Mouse (Mus musculus) testis, adult 2 months (tissue): Measurements from ENCODE around the gene Tmem174. TPM values are rescaled to one million over a fixed set of nuclear protein-coding genes. Genes with fewer than 3 reads are reported as not detected.

ENCODE experiments used
- H3K27ac ChIP-seq: fragments of 200-500 bp; 2 replicates; pipeline ENCODE4 v1.5.1; 2012; ENCODE audit warnings: low read depth, low read length; ENCODE audit not compliant: control insufficient read depth, insufficient read depth
- H3K27me3 ChIP-seq: fragments of 200-500 bp; 2 replicates; pipeline ENCODE4 v1.6.1; 2012; ENCODE audit warnings: mild to moderate bottlenecking, low read length, moderate library complexity; ENCODE audit not compliant: control insufficient read depth, insufficient read depth
- H3K36me3 ChIP-seq: fragments of 200-500 bp; 2 replicates; pipeline ENCODE4 v1.6.1; 2012; ENCODE audit warnings: mild to moderate bottlenecking, low read length; ENCODE audit not compliant: control insufficient read depth, insufficient read depth
- H3K4me1 ChIP-seq: fragments of 200-500 bp; 2 replicates; pipeline ENCODE4 v1.6.1; 2012; ENCODE audit warnings: low read length; ENCODE audit not compliant: control insufficient read depth, insufficient read depth
- H3K4me3 ChIP-seq: fragments of 200-500 bp; 2 replicates; pipeline ENCODE4 v1.5.1; 2012; ENCODE audit warnings: low read depth, mild to moderate bottlenecking, low read length, moderate library complexity, mixed read lengths; ENCODE audit not compliant: control insufficient read depth
- CTCF ChIP-seq: fragments of 200-500 bp; IDR thresholded peaks from 2 replicates; pipeline ENCODE4 v1.5.1; 2012; ENCODE audit warnings: low read depth, mild to moderate bottlenecking, inconsistent platforms, low read length, moderate library complexity; ENCODE audit not compliant: control insufficient read depth, insufficient read depth, insufficient replicate concordance
- POLR2A ChIP-seq: fragments of 200-500 bp; IDR thresholded peaks from 2 replicates; pipeline ENCODE4 v1.6.1; 2012; ENCODE audit warnings: low read depth, mild to moderate bottlenecking, inconsistent platforms, low read length, moderate library complexity; ENCODE audit not compliant: control insufficient read depth
- polyA plus RNA-seq: library from polyadenylated mRNA; depleted of rRNA; stranded (reverse); fragments of >200 nt; gene quantifications from 2 replicates; pipeline ENCODE4 v1.2.3, GENCODE M21; 2012

The Tmem174 gene
- polyA plus RNA-seq, 1 experiment: not detected

DNA sequence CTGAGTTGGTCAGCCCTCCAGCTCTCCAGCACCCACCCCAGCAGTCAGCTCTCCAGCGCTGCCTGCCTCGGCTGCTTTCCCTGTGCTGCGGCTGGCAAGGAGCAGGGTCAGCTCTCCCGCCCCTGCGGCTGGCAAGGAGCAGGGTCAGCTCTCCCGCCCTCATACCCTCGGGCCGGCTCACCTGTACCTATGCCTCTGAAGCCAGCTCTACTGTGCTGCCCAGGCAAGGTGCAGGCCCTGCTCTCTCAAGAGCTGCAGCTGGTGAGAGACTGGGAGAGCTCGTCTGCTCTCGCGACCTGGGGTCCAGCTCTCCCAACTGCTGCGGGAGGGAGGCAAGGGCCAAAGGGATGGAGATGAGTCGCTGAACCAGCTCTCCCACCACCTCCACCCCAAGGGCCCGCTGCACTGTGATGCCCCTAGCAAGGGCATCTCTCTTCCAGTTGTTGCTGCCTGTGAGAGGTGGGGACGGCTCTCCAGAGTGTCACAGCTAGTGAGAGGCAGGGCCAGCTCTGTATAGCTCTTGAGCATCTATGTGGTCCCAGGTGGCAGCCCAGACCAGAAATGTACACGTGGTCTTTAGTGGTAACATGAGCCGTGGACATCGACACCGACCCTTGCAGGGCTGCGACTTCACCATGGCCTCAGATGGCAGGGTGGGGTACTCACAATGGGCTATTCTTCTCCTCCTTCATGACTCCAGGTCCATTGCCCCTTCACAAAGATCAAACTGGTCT is 5.9 kb downstream of the Tmem174 start:
- Histone ChIP-seq H3K36me3 (no peaks in the 10 kb centered on the region), H3K4me3 (no peak overlapping the region), H3K27me3 (no peaks in the 10 kb centered on the region), H3K27ac (0 out of 2 replicates have a peak overlapping the region, but pooled peaks have one; percentile 25), H3K4me1 (peaks cover 11% of the 10 kb centered on the region)
- TF ChIP-seq CTCF: no peak
- no peak for TF ChIP-seq POLR2A

DNA sequence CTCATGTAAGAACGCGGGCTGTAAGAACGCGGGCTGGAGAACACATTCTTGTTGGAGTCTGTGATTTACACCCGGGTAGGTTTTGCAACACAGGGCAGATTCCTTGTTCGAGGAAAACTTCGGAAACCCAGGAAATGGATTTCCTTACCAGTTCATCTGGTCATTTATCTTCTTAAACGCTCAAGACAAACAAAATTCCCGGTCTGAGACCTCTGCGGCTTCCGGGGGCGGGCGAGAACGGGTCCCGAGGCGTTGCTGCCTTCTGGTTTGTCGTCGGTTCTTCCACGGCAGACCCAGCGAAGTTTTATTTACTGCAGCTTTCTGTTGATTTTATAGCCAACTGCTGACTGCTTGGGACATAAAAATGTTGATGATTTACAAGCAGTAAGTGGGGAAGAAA is 10.5 kb downstream of the Tmem174 start:
- peaks cover 8% of the 10 kb centered on the region for H3K4me1 ChIP-seq
- H3K36me3 ChIP-seq: no peaks in the 10 kb centered on the region
- TF ChIP-seq CTCF: no peak
- no peak for TF ChIP-seq POLR2A
- no peaks in the 10 kb centered on the region for H3K27me3 ChIP-seq
- H3K4me3 ChIP-seq: no peak overlapping the region
- H3K27ac ChIP-seq: no peak overlapping the region

DNA sequence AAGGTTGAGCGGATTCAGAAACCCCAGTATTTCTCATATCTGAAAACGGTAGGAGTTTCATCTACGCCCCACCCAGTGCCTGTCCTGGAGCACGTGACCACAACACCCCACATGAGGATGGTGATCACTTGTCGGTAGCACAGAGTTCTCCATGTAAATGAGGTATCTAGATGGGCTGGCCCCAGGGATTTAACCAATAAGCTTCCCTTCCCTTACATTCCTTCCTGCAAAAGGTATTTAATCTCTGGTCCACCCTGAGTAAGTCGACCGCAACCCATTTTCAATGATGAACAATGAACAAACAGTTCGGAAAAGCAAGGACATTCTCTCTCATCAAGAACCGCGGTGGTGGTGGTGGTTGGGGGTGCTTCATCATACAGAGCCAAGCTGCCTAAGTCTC is 12.7 kb downstream of the Tmem174 start:
- Histone ChIP-seq H3K4me3 (no peak overlapping the region), H3K27me3 (no peaks in the 10 kb centered on the region), H3K36me3 (no peaks in the 10 kb centered on the region), H3K27ac (no peak overlapping the region), H3K4me1 (no peaks in the 10 kb centered on the region)
- TF ChIP-seq POLR2A (no peak), CTCF (no peak)

DNA sequence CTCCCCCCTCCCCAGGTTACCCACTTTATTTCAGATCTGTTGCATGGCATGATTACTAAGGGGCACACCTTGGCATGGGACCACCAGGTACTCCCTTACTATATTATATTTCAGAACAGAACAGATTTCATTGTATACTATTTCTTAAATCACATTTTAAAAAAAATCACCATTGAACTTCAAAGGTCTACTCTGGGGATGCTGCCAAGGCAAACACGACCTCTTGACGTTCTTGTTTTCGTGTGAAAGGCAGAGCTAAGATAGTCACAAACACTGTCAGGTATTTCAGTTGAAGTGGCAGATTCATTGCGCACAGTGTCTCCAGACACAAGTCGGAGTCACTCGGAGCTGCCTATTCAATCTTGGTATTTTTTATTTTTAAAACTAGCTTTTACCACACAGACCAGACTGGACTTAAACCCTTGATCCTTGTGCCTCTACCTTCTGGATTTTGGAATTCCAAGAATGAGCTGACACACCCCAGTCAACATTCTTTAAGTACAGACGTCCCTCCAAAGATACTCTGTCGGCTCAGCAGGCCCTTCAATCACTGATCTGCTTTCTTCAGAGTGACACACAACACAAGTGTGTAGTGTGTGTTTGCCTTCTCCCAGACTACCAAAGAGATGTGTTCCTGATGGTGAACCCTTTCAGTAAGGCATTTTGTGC is 14.2 kb downstream of the Tmem174 start:
- no peaks in the 10 kb centered on the region for H3K27me3 ChIP-seq
- no peak overlapping the region for H3K4me3 ChIP-seq
- H3K27ac ChIP-seq: no peak overlapping the region
- no peaks in the 10 kb centered on the region for H3K36me3 ChIP-seq
- H3K4me1 ChIP-seq: no peaks in the 10 kb centered on the region
- TF ChIP-seq POLR2A (no peak), CTCF (no peak)

DNA sequence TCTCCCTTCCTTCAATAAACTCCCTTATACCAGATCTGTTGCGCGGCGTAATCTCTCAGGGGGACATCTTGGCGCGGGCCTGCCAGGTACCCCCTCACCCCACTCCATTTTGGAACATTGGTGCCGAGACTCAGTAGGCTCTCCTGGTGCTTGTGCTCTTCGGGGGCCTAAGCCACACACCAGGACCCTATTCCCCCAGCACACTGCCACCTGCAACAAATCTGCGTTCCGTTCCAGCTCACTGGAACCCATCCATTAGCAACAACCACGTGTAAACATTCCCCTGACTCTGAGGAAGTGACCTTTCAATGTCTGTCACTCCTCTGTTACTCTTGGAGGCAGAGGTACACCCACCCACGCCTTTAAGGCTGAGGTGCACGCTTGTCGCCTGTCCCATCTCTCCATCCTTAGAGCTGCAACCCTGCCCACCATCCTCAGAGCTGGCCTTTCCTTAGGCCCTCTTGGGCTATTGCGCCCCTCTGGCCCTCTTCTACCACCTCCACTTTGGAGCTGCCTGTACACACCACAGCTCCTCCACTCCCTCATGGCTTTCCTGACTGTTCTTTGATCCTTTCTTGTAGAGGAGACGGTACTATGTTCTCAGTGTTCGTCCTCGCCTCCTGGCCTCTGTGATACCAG is 19.7 kb downstream of the Tmem174 start:
- Histone ChIP-seq H3K4me3 (no peak overlapping the region), H3K27ac (no peak overlapping the region), H3K27me3 (no peaks in the 10 kb centered on the region), H3K4me1 (peaks cover 9% of the 10 kb centered on the region), H3K36me3 (no peaks in the 10 kb centered on the region)
- TF ChIP-seq POLR2A (no peak), CTCF (no peak)

DNA sequence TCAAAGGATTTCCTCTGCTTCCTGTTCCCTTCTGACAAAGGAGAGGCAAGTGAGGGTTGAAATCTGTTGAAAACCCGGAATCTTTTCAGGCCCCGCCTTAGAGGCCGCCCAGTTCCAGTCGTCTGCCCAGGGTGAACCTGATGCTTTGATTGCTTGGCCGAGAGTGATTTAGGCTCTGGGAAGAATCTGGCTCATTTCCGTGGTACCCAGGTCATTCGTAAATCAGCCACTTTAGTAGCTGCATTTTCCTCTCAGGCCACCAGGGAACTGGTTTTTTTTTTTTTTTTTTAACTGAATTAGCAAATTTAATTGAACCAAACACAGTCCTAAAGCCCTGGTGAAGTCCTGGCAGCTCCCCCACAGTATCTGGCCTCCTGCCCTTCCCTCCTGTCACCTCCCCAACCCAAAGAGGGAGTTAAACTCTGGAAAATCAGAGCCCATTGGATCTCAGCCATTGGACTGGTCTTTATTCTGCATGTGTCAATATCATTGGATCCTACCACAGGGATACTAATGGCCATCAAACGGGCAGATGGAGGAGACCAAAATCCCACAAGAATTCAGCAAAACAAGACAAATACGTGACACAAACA is 29.2 kb downstream of the Tmem174 start:
- TF ChIP-seq POLR2A: no peak
- TF ChIP-seq CTCF: no peak
- Histone ChIP-seq H3K4me1 (peaks cover 5% of the 10 kb centered on the region), H3K4me3 (no peak overlapping the region), H3K27me3 (no peaks in the 10 kb centered on the region), H3K27ac (no peak overlapping the region), H3K36me3 (no peaks in the 10 kb centered on the region)

DNA sequence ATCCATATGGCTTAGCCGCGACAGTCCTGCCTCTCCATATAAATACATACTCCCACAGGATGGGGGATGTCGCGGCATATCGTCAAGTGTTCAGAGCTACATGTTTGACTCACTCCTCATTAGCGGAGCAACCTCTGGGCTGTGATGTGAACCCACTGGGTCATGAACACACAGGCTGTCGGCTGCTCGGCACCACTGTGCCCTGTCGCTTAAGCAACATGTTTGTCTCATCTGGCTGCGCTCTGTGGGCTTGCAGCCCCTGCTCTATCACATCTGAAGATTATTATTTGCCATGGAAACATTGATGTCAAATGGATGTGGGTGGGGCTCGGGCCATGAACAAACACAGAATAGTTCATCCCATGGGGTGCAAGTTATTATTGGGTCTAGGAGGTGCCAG is 33.4 kb downstream of the Tmem174 start:
- Histone ChIP-seq H3K36me3 (no peaks in the 10 kb centered on the region), H3K4me3 (no peak overlapping the region), H3K27me3 (no peaks in the 10 kb centered on the region), H3K4me1 (peaks cover 6% of the 10 kb centered on the region), H3K27ac (no peak overlapping the region)
- no peak for TF ChIP-seq POLR2A
- TF ChIP-seq CTCF: no peak
